Mouse (Mus musculus): ENCODE results near the gene Hoxc6.

The Hoxc6 gene

GRCm38 (mm10) chr15:103038701-103039480, 40.8 kb downstream of the Hoxc6 start:
- no peak for DNase-seq (ENCODE audit: low read depth)

- no peak for DNase-seq (ENCODE audit: low read depth)
Observed at GRCm38 (mm10) chr15:103039609-103040008, 41.6 kb downstream of the Hoxc6 start.

- DNase-seq (ENCODE audit: low read depth): no peak
Observed at GRCm38 (mm10) chr15:103040601-103041000, 42.5 kb downstream of the Hoxc6 start.

- no peak for DNase-seq (ENCODE audit: low read depth)
Observed at GRCm38 (mm10) chr15:103041613-103042012, 43.6 kb downstream of the Hoxc6 start.

GRCm38 (mm10) chr15:103042209-103042608, 44.2 kb downstream of the Hoxc6 start:
- no peak for DNase-seq (ENCODE audit: low read depth)

- DNase-seq (ENCODE audit: low read depth): no peak
Observed at GRCm38 (mm10) chr15:103051670-103052069, 53.6 kb downstream of the Hoxc6 start.

GRCm38 (mm10) chr15:103053210-103053609, 55.2 kb downstream of the Hoxc6 start:
- no peak for DNase-seq (ENCODE audit: low read depth)

GRCm38 (mm10) chr15:103056396-103056795, 58.3 kb downstream of the Hoxc6 start:
- no peak for DNase-seq (ENCODE audit: low read depth)

GRCm38 (mm10) chr15:103058715-103059114, 60.7 kb downstream of the Hoxc6 start:
- DNase-seq (ENCODE audit: low read depth): no peak

- no peak for DNase-seq (ENCODE audit: low read depth)
Observed at GRCm38 (mm10) chr15:103059393-103059992, 61.4 kb downstream of the Hoxc6 start.

GRCm38 (mm10) chr15:103060021-103060340, 61.9 kb downstream of the Hoxc6 start:
- DNase-seq (ENCODE audit: low read depth): no peak

- DNase-seq (ENCODE audit: low read depth): no peak
Observed at GRCm38 (mm10) chr15:103060341-103061130, 62.5 kb downstream of the Hoxc6 start.

- DNase-seq (ENCODE audit: low read depth): no peak
Observed at GRCm38 (mm10) chr15:103061131-103061825, 63.2 kb downstream of the Hoxc6 start.
